Comparison of ENCODE assay signal across 14 mouse cellular contexts in genomic region chr9:60140411-60140810, GRCm38 (mm10).
DNase-seq lines count a peak whose midpoint lies in the region; ATAC-seq and TF ChIP-seq lines count a peak whose summit lies in the region.
"Had no signal": no experiment of that assay in that cellular context is flagged by ENCODE, and none has a peak within 500 bp of the region (broad histone marks: within the 10 kb centered on the region; RNA-seq: fewer than 3 reads in every experiment).

No protein-coding gene starts in this region.

- no peaks in the 10 kb centered on the region for H3K9me3 ChIP-seq in kidney, embryonic 16.5 days (ENCODE audit: low read length)
- no peaks in the 10 kb centered on the region for H3K9me3 ChIP-seq in embryonic facial prominence, embryonic 10.5 days
- no peaks in the 10 kb centered on the region for H3K9me3 ChIP-seq in embryonic facial prominence, embryonic 13.5 days
- H3K9me3 ChIP-seq in limb, embryonic 11.5 days (ENCODE audit: control insufficient read depth, low read length) = no peaks in the 10 kb centered on the region
- H3K9me3 ChIP-seq: stomach, embryonic 15.5 days had no signal

- no peak overlapping the region for H3K27ac ChIP-seq in kidney, embryonic 16.5 days (ENCODE audit: low read length)
- no peak overlapping the region; the same call in 1 of the 2 replicates for H3K27ac ChIP-seq in embryonic facial prominence, embryonic 10.5 days (replicated peaks)
- peak overlapping the region; percentile 35; the same call in 1 of the 2 replicates for H3K27ac ChIP-seq in embryonic facial prominence, embryonic 13.5 days
- H3K27ac ChIP-seq in limb, embryonic 11.5 days (replicated peaks; ENCODE audit: low read depth, low read length) = peak overlapping the region; percentile 78
- H3K27ac ChIP-seq in thymus, adult 2 months (ENCODE audit: control insufficient read depth, insufficient read depth, low read length) = no peak overlapping the region
- H3K27ac ChIP-seq: stomach, embryonic 15.5 days had no signal

- no peak for TF ChIP-seq POLR2A in thymus, adult 2 months (IDR thresholded peaks at IDR 0.05; ENCODE audit: control insufficient read depth, extremely low read depth, insufficient read depth, low read length, poor library complexity)

- no peak for TF ChIP-seq CTCF in thymus, adult 2 months (IDR thresholded peaks at IDR 0.05; ENCODE audit: borderline replicate concordance, control insufficient read depth, extremely low read depth, insufficient read depth, low read length, poor library complexity)

- no peaks in the 10 kb centered on the region for H3K36me3 ChIP-seq in kidney, embryonic 16.5 days (ENCODE audit: insufficient read depth, low read length)
- no peaks in the 10 kb centered on the region for H3K36me3 ChIP-seq in embryonic facial prominence, embryonic 10.5 days (replicated peaks)
- no peaks in the 10 kb centered on the region for H3K36me3 ChIP-seq in embryonic facial prominence, embryonic 13.5 days
- no peaks in the 10 kb centered on the region for H3K36me3 ChIP-seq in limb, embryonic 11.5 days (ENCODE audit: control insufficient read depth, insufficient read depth, low read length)
- no peaks in the 10 kb centered on the region for H3K36me3 ChIP-seq in thymus, adult 2 months (ENCODE audit: control insufficient read depth, insufficient read depth, low read length)
- H3K36me3 ChIP-seq: stomach, embryonic 15.5 days had no signal

- peak overlapping the region; percentile 19 for H3K4me3 ChIP-seq in kidney, embryonic 16.5 days (ENCODE audit: low read length)
- peak overlapping the region; percentile 2; the same call in 1 of the 2 replicates for H3K4me3 ChIP-seq in embryonic facial prominence, embryonic 10.5 days
- H3K4me3 ChIP-seq in embryonic facial prominence, embryonic 13.5 days = peak overlapping the region; percentile 29
- H3K4me3 ChIP-seq in limb, embryonic 11.5 days (ENCODE audit: low read depth, low read length) = peak overlapping the region; percentile 27
- no peak overlapping the region for H3K4me3 ChIP-seq in thymus, adult 2 months (ENCODE audit: control insufficient read depth, insufficient read depth, low read length)
- H3K4me3 ChIP-seq: erythroblast, embryonic 14.5 days; stomach, embryonic 15.5 days had no signal

- H3K4me1 ChIP-seq in kidney, embryonic 16.5 days (ENCODE audit: insufficient read depth, low read length) = peaks cover 23% of the 10 kb centered on the region
- H3K4me1 ChIP-seq in embryonic facial prominence, embryonic 10.5 days = peaks cover 33% of the 10 kb centered on the region
- peaks cover 37% of the 10 kb centered on the region for H3K4me1 ChIP-seq in embryonic facial prominence, embryonic 13.5 days
- H3K4me1 ChIP-seq in limb, embryonic 11.5 days (ENCODE audit: control insufficient read depth, insufficient read depth, low read length) = peaks cover 26% of the 10 kb centered on the region
- H3K4me1 ChIP-seq in thymus, adult 2 months (replicated peaks; ENCODE audit: control insufficient read depth, insufficient read depth, low read length) = no peaks in the 10 kb centered on the region

- peak overlapping the region; percentile 37 for H3K4me2 ChIP-seq in kidney, embryonic 16.5 days (replicated peaks; ENCODE audit: low read depth, low read length)
- H3K4me2 ChIP-seq in embryonic facial prominence, embryonic 13.5 days = peak overlapping the region; percentile 47
- peak overlapping the region; percentile 44 for H3K4me2 ChIP-seq in limb, embryonic 11.5 days (ENCODE audit: low read depth, severe bottlenecking)

- 12% methylated on average over 6 of the region's 6 CpGs for WGBS in kidney, embryonic 16.5 days
- 53% methylated on average over 6 of the region's 6 CpGs for WGBS in embryonic facial prominence, embryonic 10.5 days
- 24% methylated on average over 6 of the region's 6 CpGs for WGBS in embryonic facial prominence, embryonic 13.5 days
- WGBS in limb, embryonic 11.5 days = 18% methylated on average over 6 of the region's 6 CpGs
- WGBS in thymus, adult 2 months = 76% methylated on average over 6 of the region's 6 CpGs

- no peak for ATAC-seq in kidney, embryonic 16.5 days (ENCODE audit: low FRiP score, low TSS enrichment)
- ATAC-seq in embryonic facial prominence, embryonic 13.5 days (ENCODE audit: insufficient number of reproducible peaks, insufficient read depth, low FRiP score, low TSS enrichment, low read depth) = no peak
- no peak for ATAC-seq in limb, embryonic 11.5 days (ENCODE audit: insufficient number of reproducible peaks, low FRiP score, low TSS enrichment, low read depth)
- no peak for ATAC-seq in frontal cortex, adult (ENCODE audit: low TSS enrichment)
- ATAC-seq: activated CD4-positive, CD25-positive, alpha-beta regulatory T cell, adult 4 months; liver, postnatal 0 days had no signal

- DNase-seq in kidney, adult 18-20 months = no peak
- no peak for DNase-seq in embryonic facial prominence, embryonic 10.5 days (ENCODE audit: low spot score)
- DNase-seq in limb, embryonic 11.5 days (ENCODE audit: low spot score) = peak; percentile 31
- DNase-seq in spleen, postnatal 14 days (ENCODE audit: low spot score in 2 of 2) = no peak
- DNase-seq in thymus, adult 2 months = no peak
- DNase-seq: kidney, adult 11 months; liver, postnatal 0 days had no signal

- no peaks in the 10 kb centered on the region for H3K27me3 ChIP-seq in kidney, embryonic 16.5 days (ENCODE audit: insufficient read depth, low read length)
- H3K27me3 ChIP-seq in embryonic facial prominence, embryonic 10.5 days (replicated peaks; ENCODE audit: low read depth, poor library complexity, severe bottlenecking) = no peaks in the 10 kb centered on the region
- H3K27me3 ChIP-seq in embryonic facial prominence, embryonic 13.5 days = no peaks in the 10 kb centered on the region
- no peaks in the 10 kb centered on the region for H3K27me3 ChIP-seq in limb, embryonic 11.5 days (ENCODE audit: control insufficient read depth, insufficient read depth, low read length)
- no peaks in the 10 kb centered on the region for H3K27me3 ChIP-seq in thymus, adult 2 months (ENCODE audit: control insufficient read depth, insufficient read depth, low read length)
- H3K27me3 ChIP-seq: CH12.LX; stomach, embryonic 15.5 days had no signal

- H3K9ac ChIP-seq in kidney, embryonic 16.5 days (replicated peaks; ENCODE audit: low read length) = peak overlapping the region; percentile 39; the same call in 1 of the 2 replicates
- H3K9ac ChIP-seq in embryonic facial prominence, embryonic 13.5 days = peak overlapping the region; percentile 44
- peak overlapping the region; percentile 34; the same call in 1 of the 2 replicates for H3K9ac ChIP-seq in limb, embryonic 11.5 days (ENCODE audit: low read length)
- H3K9ac ChIP-seq: liver, postnatal 0 days; stomach, embryonic 15.5 days had no signal

Comparison
In these comparisons a context has a peak if more than half of its experiments do, and no peak if none do; other contexts are left out.
1. H3K27ac ChIP-seq: peak in embryonic facial prominence, embryonic 13.5 days (single experiment) and limb, embryonic 11.5 days (single experiment); none in kidney, embryonic 16.5 days (single experiment), embryonic facial prominence, embryonic 10.5 days (single experiment) and thymus, adult 2 months (single experiment).
2. Peak in every context shown above with its lines, with median percentiles within 50 percentile points of each other: H3K4me2 ChIP-seq and H3K9ac ChIP-seq.